Mouse (Mus musculus): ENCODE measurements at regions not wholly inside any gene's neighbourhood (a gene's known extent, or its start where the extent isn't known, plus 50 kb on each side); places are given as distances from the start of the nearest gene placed in this dataset.

DNA sequence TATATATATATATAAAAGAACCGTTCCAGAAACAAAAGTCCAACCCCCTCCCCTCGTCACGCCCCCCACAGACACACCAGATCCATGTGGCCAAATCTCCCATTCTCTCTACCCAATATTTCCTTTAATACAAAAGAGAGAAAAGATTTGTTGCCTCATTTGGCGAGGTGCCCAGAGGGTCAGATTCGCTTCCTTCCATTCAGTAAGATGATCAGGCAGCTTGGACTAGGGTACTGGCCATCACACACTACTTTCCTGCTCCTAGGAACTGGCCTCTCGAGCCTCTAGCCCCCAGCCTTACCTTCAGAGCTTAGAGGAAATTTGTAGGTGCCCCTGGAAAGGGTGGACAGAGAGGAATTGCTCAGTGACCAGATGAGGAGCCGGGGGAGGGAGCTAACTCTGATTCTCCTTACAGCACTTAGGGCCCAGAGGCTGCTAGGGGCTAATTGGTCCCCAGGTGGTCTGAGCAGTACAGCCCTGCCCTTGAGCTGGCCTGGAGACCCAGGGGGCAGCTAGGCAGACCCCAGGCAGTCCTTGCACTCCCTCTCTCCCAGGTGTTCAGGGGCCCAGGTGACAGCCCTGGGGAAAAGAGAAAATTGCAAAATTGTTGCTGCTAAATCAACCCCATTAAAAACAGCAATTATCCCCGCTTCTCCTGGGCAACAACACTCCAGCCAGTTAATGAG is 470.4 kb upstream of the Mgmt start:
- no peak for ATAC-seq (ENCODE audit: insufficient read depth)
- Histone ChIP-seq H3K4me1 (replicated peaks) (no peaks in the 10 kb centered on the region), H3K4me2 (no peak overlapping the region), H3K27me3 (no peaks in the 10 kb centered on the region), H3K36me3 (replicated peaks) (no peaks in the 10 kb centered on the region), H3K27ac (replicated peaks) (no peak overlapping the region), H3K9ac (no peak overlapping the region), H3K9me3 (replicated peaks) (no peaks in the 10 kb centered on the region), H3K4me3 (replicated peaks) (no peak overlapping the region)
- 45% methylated on average over 8 of the region's 8 CpGs for WGBS (ENCODE audit: insufficient replicate concordance)

DNA sequence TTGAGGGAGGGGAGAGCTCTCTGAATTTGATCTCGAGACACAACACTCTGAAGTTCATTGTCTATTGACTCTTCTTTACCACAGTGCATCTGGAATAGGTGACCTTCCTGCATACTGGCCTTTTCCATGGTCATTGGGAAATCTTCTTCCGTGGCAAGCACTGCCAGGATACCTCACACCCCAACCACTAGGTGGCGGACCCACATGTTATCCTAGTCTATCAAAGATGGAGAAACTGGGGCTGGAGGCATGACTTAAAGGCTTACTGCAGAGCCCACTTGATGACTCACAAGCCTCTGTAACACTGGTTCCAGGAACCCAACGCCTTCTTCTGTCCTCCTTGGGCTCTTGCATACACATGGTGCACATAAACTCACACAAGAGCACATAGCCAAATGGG is 467.2 kb upstream of the Mgmt start:
- Histone ChIP-seq H3K27ac (replicated peaks) (no peak overlapping the region), H3K4me3 (replicated peaks) (no peak overlapping the region), H3K36me3 (replicated peaks) (no peaks in the 10 kb centered on the region), H3K4me1 (replicated peaks) (no peaks in the 10 kb centered on the region), H3K4me2 (no peak overlapping the region), H3K9ac (no peak overlapping the region), H3K27me3 (no peaks in the 10 kb centered on the region), H3K9me3 (replicated peaks) (no peaks in the 10 kb centered on the region)
- ATAC-seq (ENCODE audit: insufficient read depth), result no peak
- WGBS (ENCODE audit: insufficient replicate concordance), result 36% methylated on average over 4 of the region's 4 CpGs

- no peaks in the 10 kb centered on the region for H3K27me3 ChIP-seq
- no peak overlapping the region for H3K27ac ChIP-seq (replicated peaks)
- ATAC-seq (ENCODE audit: insufficient read depth), result no peak
- H3K4me2 ChIP-seq, result no peak overlapping the region
- no peaks in the 10 kb centered on the region for H3K36me3 ChIP-seq (replicated peaks)
- no peaks in the 10 kb centered on the region for H3K4me1 ChIP-seq (replicated peaks)
- no peaks in the 10 kb centered on the region for H3K9me3 ChIP-seq (replicated peaks)
- 66% methylated on average over 21 of the region's 21 CpGs for WGBS (ENCODE audit: insufficient replicate concordance)
- no peak overlapping the region for H3K4me3 ChIP-seq (replicated peaks)
- H3K9ac ChIP-seq, result no peak overlapping the region
Measured at GRCm38 (mm10) chr7:136430085-136431011, 464.1 kb upstream of the Mgmt start.

DNA sequence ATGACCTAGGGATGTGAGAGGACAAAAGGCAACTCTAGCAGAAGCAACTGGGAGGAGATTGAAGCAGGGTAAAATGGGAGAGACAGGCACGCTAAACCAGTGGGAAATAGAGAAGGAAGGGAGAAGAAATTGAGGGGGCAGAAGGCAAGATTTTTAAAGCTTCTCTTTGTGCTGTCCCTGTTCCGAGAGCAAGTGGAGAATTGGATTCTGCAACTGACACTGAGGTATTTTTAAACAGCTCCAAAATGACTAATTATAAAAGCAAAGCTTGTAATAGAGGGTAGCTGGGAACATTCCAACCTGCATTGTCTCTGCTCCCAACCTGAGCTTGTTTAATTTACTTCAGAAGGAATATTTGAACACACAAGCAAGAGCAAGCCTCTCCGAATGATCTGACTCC is 460.7 kb upstream of the Mgmt start:
- Histone ChIP-seq H3K27me3 (no peaks in the 10 kb centered on the region), H3K27ac (replicated peaks) (no peak overlapping the region), H3K4me1 (replicated peaks) (no peaks in the 10 kb centered on the region), H3K9ac (no peak overlapping the region), H3K4me2 (no peak overlapping the region), H3K9me3 (replicated peaks) (no peaks in the 10 kb centered on the region), H3K4me3 (replicated peaks) (no peak overlapping the region), H3K36me3 (replicated peaks) (no peaks in the 10 kb centered on the region)
- ATAC-seq (ENCODE audit: insufficient read depth), result no peak
- 56% methylated on average over 3 of the region's 3 CpGs for WGBS (ENCODE audit: insufficient replicate concordance)

DNA sequence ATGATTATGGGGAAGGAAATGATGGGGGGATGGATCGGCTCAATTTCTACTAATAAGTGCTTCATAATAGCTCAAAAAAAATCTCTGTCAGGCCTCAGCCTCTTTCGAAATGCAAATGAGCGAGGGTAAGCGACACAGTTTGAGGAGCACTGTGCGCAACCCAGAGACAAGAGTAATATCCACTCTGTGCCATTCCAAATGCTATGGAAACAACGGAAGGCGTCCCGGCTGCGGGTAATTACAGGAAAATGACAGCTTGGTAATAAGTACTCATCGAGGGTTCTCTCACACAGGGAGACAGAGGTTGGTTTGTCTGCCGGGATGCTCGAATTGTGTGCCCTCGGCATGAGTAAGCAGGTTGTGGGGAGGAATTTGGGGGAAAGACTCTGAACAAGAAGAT is 459.9 kb upstream of the Mgmt start:
- Histone ChIP-seq H3K9me3 (replicated peaks) (no peaks in the 10 kb centered on the region), H3K27me3 (no peaks in the 10 kb centered on the region), H3K36me3 (replicated peaks) (no peaks in the 10 kb centered on the region), H3K27ac (replicated peaks) (no peak overlapping the region), H3K9ac (no peak overlapping the region), H3K4me1 (replicated peaks) (no peaks in the 10 kb centered on the region), H3K4me2 (no peak overlapping the region), H3K4me3 (replicated peaks) (no peak overlapping the region)
- 68% methylated on average over 13 of the region's 13 CpGs for WGBS (ENCODE audit: insufficient replicate concordance)
- ATAC-seq (ENCODE audit: insufficient read depth), result no peak

DNA sequence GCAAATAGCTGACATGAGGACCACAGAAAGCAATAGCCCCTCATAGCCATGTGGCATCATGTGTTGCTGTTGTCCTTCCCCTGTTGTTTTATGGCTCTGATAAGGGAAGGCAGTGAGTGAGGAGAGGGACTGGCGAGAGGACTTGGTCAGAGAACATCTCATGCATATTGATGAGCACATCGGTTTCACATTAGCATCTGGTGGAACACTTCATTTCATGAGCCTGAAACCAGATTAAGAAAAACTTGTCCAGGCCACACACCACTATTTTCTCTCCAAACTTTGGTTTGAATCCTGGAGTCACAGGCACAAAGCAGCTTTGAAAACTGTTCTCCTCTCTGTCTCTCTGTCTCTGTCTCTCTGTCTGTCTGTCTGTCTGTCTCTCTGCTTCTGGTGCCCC is 451.0 kb upstream of the Mgmt start:
- Histone ChIP-seq H3K27ac (replicated peaks) (no peak overlapping the region), H3K27me3 (no peaks in the 10 kb centered on the region), H3K4me3 (replicated peaks) (no peak overlapping the region), H3K4me1 (replicated peaks) (no peaks in the 10 kb centered on the region), H3K4me2 (no peak overlapping the region), H3K9me3 (replicated peaks) (no peaks in the 10 kb centered on the region), H3K9ac (no peak overlapping the region), H3K36me3 (replicated peaks) (no peaks in the 10 kb centered on the region)
- ATAC-seq (ENCODE audit: insufficient read depth), result no peak
- 49% methylated on average over 2 of the region's 2 CpGs for WGBS (ENCODE audit: insufficient replicate concordance)

- no peak overlapping the region for H3K4me2 ChIP-seq
- WGBS (ENCODE audit: insufficient replicate concordance), result 58% methylated on average over 6 of the region's 6 CpGs
- ATAC-seq (ENCODE audit: insufficient read depth), result no peak
- H3K36me3 ChIP-seq (replicated peaks), result no peaks in the 10 kb centered on the region
- H3K9ac ChIP-seq, result no peak overlapping the region
- no peaks in the 10 kb centered on the region for H3K4me1 ChIP-seq (replicated peaks)
- H3K9me3 ChIP-seq (replicated peaks), result no peaks in the 10 kb centered on the region
- no peak overlapping the region for H3K4me3 ChIP-seq (replicated peaks)
- no peaks in the 10 kb centered on the region for H3K27me3 ChIP-seq
- H3K27ac ChIP-seq (replicated peaks), result no peak overlapping the region
Measured at GRCm38 (mm10) chr7:136445091-136445490, 449.3 kb upstream of the Mgmt start.

- Histone ChIP-seq H3K36me3 (replicated peaks) (no peaks in the 10 kb centered on the region), H3K9ac (no peak overlapping the region), H3K4me3 (replicated peaks) (no peak overlapping the region), H3K27me3 (no peaks in the 10 kb centered on the region), H3K9me3 (replicated peaks) (no peaks in the 10 kb centered on the region), H3K4me2 (no peak overlapping the region), H3K27ac (replicated peaks) (no peak overlapping the region), H3K4me1 (replicated peaks) (no peaks in the 10 kb centered on the region)
- ATAC-seq (ENCODE audit: insufficient read depth), result no peak
- WGBS (ENCODE audit: insufficient replicate concordance), result 73% methylated on average over 1 of the region's 1 CpGs
Measured at GRCm38 (mm10) chr7:136449286-136449685, 445.1 kb upstream of the Mgmt start.

- H3K4me1 ChIP-seq (replicated peaks), result no peaks in the 10 kb centered on the region
- H3K27me3 ChIP-seq, result no peaks in the 10 kb centered on the region
- H3K4me3 ChIP-seq (replicated peaks), result no peak overlapping the region
- no peak overlapping the region for H3K9ac ChIP-seq
- no peak for ATAC-seq (ENCODE audit: insufficient read depth)
- H3K9me3 ChIP-seq (replicated peaks), result no peaks in the 10 kb centered on the region
- no peak overlapping the region for H3K27ac ChIP-seq (replicated peaks)
- H3K4me2 ChIP-seq, result no peak overlapping the region
- WGBS (ENCODE audit: insufficient replicate concordance), result 53% methylated on average over 8 of the region's 8 CpGs
- no peaks in the 10 kb centered on the region for H3K36me3 ChIP-seq (replicated peaks)
Measured at GRCm38 (mm10) chr7:136451672-136452361, 442.6 kb upstream of the Mgmt start.

DNA sequence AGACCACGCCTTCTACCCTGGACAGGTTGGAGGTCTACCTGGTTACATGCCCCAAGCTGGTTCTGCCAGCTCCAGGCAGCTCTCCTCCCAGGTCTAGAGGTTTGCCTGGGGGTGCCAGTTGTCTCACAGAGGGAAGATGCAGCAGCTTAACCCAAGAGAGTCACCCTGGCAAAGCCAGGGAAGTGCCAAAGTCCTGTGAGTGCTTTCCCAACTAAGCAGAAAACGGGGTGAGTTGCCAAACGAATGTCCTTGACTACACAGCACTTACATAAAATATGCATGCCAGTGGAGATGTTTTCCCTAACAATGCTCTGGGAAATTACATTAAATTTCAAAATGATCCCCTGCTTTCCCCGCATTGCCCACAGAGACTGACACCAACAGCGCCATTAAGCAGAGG is 441.9 kb upstream of the Mgmt start:
- Histone ChIP-seq H3K4me2 (no peak overlapping the region), H3K36me3 (replicated peaks) (no peaks in the 10 kb centered on the region), H3K4me1 (replicated peaks) (no peaks in the 10 kb centered on the region), H3K4me3 (replicated peaks) (no peak overlapping the region), H3K27ac (replicated peaks) (no peak overlapping the region), H3K9ac (no peak overlapping the region), H3K27me3 (no peaks in the 10 kb centered on the region), H3K9me3 (replicated peaks) (no peaks in the 10 kb centered on the region)
- 63% methylated on average over 5 of the region's 5 CpGs for WGBS (ENCODE audit: insufficient replicate concordance)
- no peak for ATAC-seq (ENCODE audit: insufficient read depth)

- no peak for ATAC-seq (ENCODE audit: insufficient read depth)
Measured at GRCm38 (mm10) chr7:136457171-136457570, 437.2 kb upstream of the Mgmt start.

More at GRCm38 (mm10) chr7:136457171-136457570, 437.2 kb upstream of the Mgmt start:
- no peak overlapping the region for H3K4me2 ChIP-seq
- H3K4me3 ChIP-seq (replicated peaks), result no peak overlapping the region
- WGBS (ENCODE audit: insufficient replicate concordance), result 24% methylated on average over 7 of the region's 7 CpGs
- H3K9me3 ChIP-seq (replicated peaks), result no peaks in the 10 kb centered on the region
- no peaks in the 10 kb centered on the region for H3K27me3 ChIP-seq
- no peak overlapping the region for H3K9ac ChIP-seq
- H3K27ac ChIP-seq (replicated peaks), result no peak overlapping the region
- H3K4me1 ChIP-seq (replicated peaks), result no peaks in the 10 kb centered on the region
- H3K36me3 ChIP-seq (replicated peaks), result no peaks in the 10 kb centered on the region

All from liver, embryonic 15.5 days (tissue).